Mouse (Mus musculus): ENCODE measurements around the gene Vmn1r43. TPM values are rescaled to one million over a fixed set of nuclear protein-coding genes. Genes with fewer than 3 reads are reported as not detected.

Vmn1r43 gene
- polyA plus RNA-seq, 1 experiment from 2014 or later = not detected

Other genes with a start within 250 kb of the Vmn1r43 start
- gene Txnrd3, start 232.4 kb downstream of the Vmn1r43 start, polyA plus RNA-seq (2015; fragmentation: Nextera tagmentation; extraction: Ambion mirVana) = 2.6 and 2.8 TPM in 2 replicates
- gene Vmn1r40, start 168.9 kb downstream of the Vmn1r43 start, polyA plus RNA-seq (2015; fragmentation: Nextera tagmentation; extraction: Ambion mirVana) = not detected in 2 replicates
- gene Vmn1r41, start 135.6 kb downstream of the Vmn1r43 start, polyA plus RNA-seq (2015; fragmentation: Nextera tagmentation; extraction: Ambion mirVana) = not detected in 2 replicates
- not detected in 2 replicates for gene Vmn1r42, start within 50 bp of the Vmn1r43 start, polyA plus RNA-seq (2015; fragmentation: Nextera tagmentation; extraction: Ambion mirVana)
- gene Vmn1r44, start 7.2 kb upstream of the Vmn1r43 start, polyA plus RNA-seq (2015; fragmentation: Nextera tagmentation; extraction: Ambion mirVana) = not detected in 2 replicates
- gene Vmn1r45, start 64.2 kb upstream of the Vmn1r43 start, polyA plus RNA-seq (2015; fragmentation: Nextera tagmentation; extraction: Ambion mirVana) = not detected in 2 replicates
- not detected in 2 replicates for gene Vmn1r46, start 92.9 kb upstream of the Vmn1r43 start, polyA plus RNA-seq (2015; fragmentation: Nextera tagmentation; extraction: Ambion mirVana)
- gene Vmn1r47, start 139.7 kb upstream of the Vmn1r43 start, polyA plus RNA-seq (2015; fragmentation: Nextera tagmentation; extraction: Ambion mirVana) = not detected in 2 replicates
- not detected in 2 replicates for gene Vmn1r48, start 160.4 kb upstream of the Vmn1r43 start, polyA plus RNA-seq (2015; fragmentation: Nextera tagmentation; extraction: Ambion mirVana)
- gene Vmn1r49, start 202.1 kb upstream of the Vmn1r43 start, polyA plus RNA-seq (2015; fragmentation: Nextera tagmentation; extraction: Ambion mirVana) = not detected in 2 replicates
- gene Vmn1r50, start 225.0 kb upstream of the Vmn1r43 start, polyA plus RNA-seq (2015; fragmentation: Nextera tagmentation; extraction: Ambion mirVana) = not detected in 2 replicates
- gene Vmn1r51, start 246.2 kb upstream of the Vmn1r43 start, polyA plus RNA-seq (2015; fragmentation: Nextera tagmentation; extraction: Ambion mirVana) = not detected in 2 replicates

All from liver, embryonic 15.5 days (tissue).